In genomic region chr14:122472161-122472560, GRCm38 (mm10) we compare ENCODE assay signal across 14 mouse cellular contexts. TPM values are rescaled to one million over a fixed set of nuclear protein-coding genes. Genes with fewer than 3 reads are reported as not detected.
DNase-seq lines count a peak whose midpoint lies in the region; ATAC-seq lines count a peak whose summit lies in the region.
"Had no signal": no experiment of that assay in that cellular context is flagged by ENCODE, and none has a peak within 500 bp of the region (broad histone marks: within the 10 kb centered on the region; RNA-seq: fewer than 3 reads in every experiment).

No protein-coding gene starts in this region.

- peak overlapping the region; percentile 57 for H3K27ac ChIP-seq in hindbrain, embryonic 12.5 days
- H3K27ac ChIP-seq in midbrain, embryonic 14.5 days (replicated peaks; ENCODE audit: low read depth, low read length), result peak overlapping the region; percentile 79
- H3K27ac ChIP-seq: heart, adult 2 months; kidney, postnatal 0 days had no signal

- H3K9me3 ChIP-seq in hindbrain, embryonic 12.5 days (replicated peaks), result no peaks in the 10 kb centered on the region
- no peaks in the 10 kb centered on the region for H3K9me3 ChIP-seq in midbrain, embryonic 14.5 days (ENCODE audit: control insufficient read depth, low read length)

- peak overlapping the region; percentile 39 for H3K9ac ChIP-seq in hindbrain, embryonic 12.5 days
- peak overlapping the region; percentile 32 for H3K9ac ChIP-seq in midbrain, embryonic 14.5 days (replicated peaks; ENCODE audit: low read length)

- peaks cover 42% of the 10 kb centered on the region for H3K4me1 ChIP-seq in hindbrain, embryonic 12.5 days
- H3K4me1 ChIP-seq in midbrain, embryonic 14.5 days (ENCODE audit: control insufficient read depth, insufficient read depth, low read length), result no peaks in the 10 kb centered on the region

- DNase-seq in cerebellum, adult 8-10 months, result peak; percentile 61
- DNase-seq in embryo, embryonic 10.5 days (ENCODE audit: low spot score), result peak; percentile 70
- peak; percentile 65 for DNase-seq in midbrain, embryonic 14.5 days
- no peak for DNase-seq in thymus, postnatal 36 days
- no peak for DNase-seq in gastrocnemius, postnatal 25 days
- DNase-seq in gastrocnemius, adult 8-10 months (ENCODE audit: low spot score in 2 of 2), result no peak
- DNase-seq in testis, postnatal 10 days (ENCODE audit: low spot score), result no peak
- DNase-seq: adrenal gland, postnatal 14 days; heart, adult 2 months; thymus, postnatal 25 days had no signal

- H3K4me3 ChIP-seq in hindbrain, embryonic 12.5 days, result peak overlapping the region; percentile 72
- peak overlapping the region; percentile 52 for H3K4me3 ChIP-seq in midbrain, embryonic 14.5 days (replicated peaks; ENCODE audit: low read depth, low read length)
- H3K4me3 ChIP-seq: heart, adult 2 months; megakaryocyte, embryonic 14.5 days had no signal

- peaks cover 75% of the 10 kb centered on the region for H3K27me3 ChIP-seq in hindbrain, embryonic 12.5 days
- H3K27me3 ChIP-seq in midbrain, embryonic 14.5 days (ENCODE audit: control insufficient read depth, insufficient read depth, low read length), result peaks cover 65% of the 10 kb centered on the region

- ATAC-seq in hindbrain, embryonic 12.5 days (ENCODE audit: low FRiP score), result no peak
- no peak for ATAC-seq in midbrain, embryonic 14.5 days (ENCODE audit: low FRiP score, low TSS enrichment)

- WGBS in hindbrain, embryonic 12.5 days, result 0% methylated on average over 13 of the region's 13 CpGs
- 2% methylated on average over 13 of the region's 13 CpGs for WGBS in midbrain, embryonic 14.5 days

- H3K4me2 ChIP-seq in hindbrain, embryonic 12.5 days (replicated peaks), result peak overlapping the region; percentile 56
- H3K4me2 ChIP-seq in midbrain, embryonic 14.5 days (ENCODE audit: low read length), result peak overlapping the region; percentile 56

- H3K36me3 ChIP-seq in hindbrain, embryonic 12.5 days, result no peaks in the 10 kb centered on the region
- no peaks in the 10 kb centered on the region for H3K36me3 ChIP-seq in midbrain, embryonic 14.5 days (ENCODE audit: control insufficient read depth, insufficient read depth, low read length)

RNA-seq across cellular contexts. Expression of gene Zic2, which starts 3.1 kb away (rescaled TPM):
- 18.3 TPM in 2 replicates for polyA plus RNA-seq in hindbrain, embryonic 12.5 days (2016; fragmentation: Nextera tagmentation; extraction: Ambion mirVana)
- 10.3 and 10.8 TPM in 2 replicates for polyA plus RNA-seq in midbrain, embryonic 14.5 days (2014; fragmentation: Nextera tagmentation; extraction: Ambion mirVana)
- total RNA-seq in gastrocnemius, postnatal 25 days (2021), result not detected
- total RNA-seq in gastrocnemius, adult 8-10 months (2022), result not detected
- total RNA-seq: adrenal gland, postnatal 14 days; heart, adult 2 months; liver, adult 2 months had no signal
- polyA plus RNA-seq: kidney, postnatal 0 days; liver, adult 2 months had no signal

RNA-seq across cellular contexts. Expression of gene Zic5, which starts 6.7 kb away (rescaled TPM):
- polyA plus RNA-seq in hindbrain, embryonic 12.5 days (2016; fragmentation: Nextera tagmentation; extraction: Ambion mirVana), result 18.1 and 25.0 TPM in 2 replicates
- 9.9 and 14.9 TPM in 2 replicates for polyA plus RNA-seq in midbrain, embryonic 14.5 days (2014; fragmentation: Nextera tagmentation; extraction: Ambion mirVana)
- not detected for total RNA-seq in gastrocnemius, postnatal 25 days (2021)
- not detected for total RNA-seq in gastrocnemius, adult 8-10 months (2022)
- total RNA-seq: adrenal gland, postnatal 14 days; heart, adult 2 months; liver, adult 2 months had no signal
- polyA plus RNA-seq: heart, adult 2 months; liver, adult 2 months had no signal

RNA-seq across cellular contexts. Expression of gene Gm10837, which starts 18.2 kb away (rescaled TPM):
- 0.55 and 0.58 TPM in 2 replicates for polyA plus RNA-seq in hindbrain, embryonic 12.5 days (2016; fragmentation: Nextera tagmentation; extraction: Ambion mirVana)
- polyA plus RNA-seq in midbrain, embryonic 14.5 days (2014; fragmentation: Nextera tagmentation; extraction: Ambion mirVana), result 0.38 and 0.72 TPM in 2 replicates
- total RNA-seq in gastrocnemius, postnatal 25 days (2021), result not detected
- not detected for total RNA-seq in gastrocnemius, adult 8-10 months (2022)
- total RNA-seq: adrenal gland, postnatal 14 days; heart, adult 2 months; liver, adult 2 months had no signal
- polyA plus RNA-seq: heart, adult 2 months; kidney, postnatal 0 days; liver, adult 2 months had no signal

RNA-seq across cellular contexts. Expression of gene Gm5089, which starts 21.2 kb away (rescaled TPM):
- 2.8 and 4.0 TPM in 2 replicates for polyA plus RNA-seq in hindbrain, embryonic 12.5 days (2016; fragmentation: Nextera tagmentation; extraction: Ambion mirVana)
- 0.70 and 0.75 TPM in 2 replicates for polyA plus RNA-seq in midbrain, embryonic 14.5 days (2014; fragmentation: Nextera tagmentation; extraction: Ambion mirVana)
- not detected for total RNA-seq in gastrocnemius, postnatal 25 days (2021)
- total RNA-seq in gastrocnemius, adult 8-10 months (2022), result not detected
- total RNA-seq: adrenal gland, postnatal 14 days; heart, adult 2 months; liver, adult 2 months had no signal
- polyA plus RNA-seq: heart, adult 2 months; kidney, postnatal 0 days; liver, adult 2 months had no signal

Comparison
In these comparisons a context has a peak if more than half of its experiments do, and no peak if none do; other contexts are left out.
1. DNase-seq: peak in cerebellum, adult 8-10 months (single experiment), embryo, embryonic 10.5 days (single experiment) and midbrain, embryonic 14.5 days (single experiment); none in thymus, postnatal 36 days (0 of 2), gastrocnemius, postnatal 25 days (single experiment), gastrocnemius, adult 8-10 months (0 of 2) and testis, postnatal 10 days (single experiment).